Mouse (Mus musculus) liver, embryonic 14.5 days (tissue): Measurements from ENCODE around the gene Usp44.
A peak's percentile ranks its signal among the peaks of the same experiment; 100 is the strongest.
"Not testable (repeated sequence)": the region's sequence is repeated elsewhere in the genome, so short reads cannot be mapped to it uniquely, and the experiment has no call there.

Experiments used
- CTCF ChIP-seq: IDR thresholded peaks from 2 replicates; pipeline ENCODE4 v1.5.1; 2016; ENCODE audit warnings: antibody characterized with exemption, low read depth, control low read depth
- EP300 ChIP-seq: IDR thresholded peaks from 2 replicates; pipeline ENCODE4 v1.6.1; 2016; ENCODE audit warnings: antibody characterized with exemption, low read depth

DNA sequence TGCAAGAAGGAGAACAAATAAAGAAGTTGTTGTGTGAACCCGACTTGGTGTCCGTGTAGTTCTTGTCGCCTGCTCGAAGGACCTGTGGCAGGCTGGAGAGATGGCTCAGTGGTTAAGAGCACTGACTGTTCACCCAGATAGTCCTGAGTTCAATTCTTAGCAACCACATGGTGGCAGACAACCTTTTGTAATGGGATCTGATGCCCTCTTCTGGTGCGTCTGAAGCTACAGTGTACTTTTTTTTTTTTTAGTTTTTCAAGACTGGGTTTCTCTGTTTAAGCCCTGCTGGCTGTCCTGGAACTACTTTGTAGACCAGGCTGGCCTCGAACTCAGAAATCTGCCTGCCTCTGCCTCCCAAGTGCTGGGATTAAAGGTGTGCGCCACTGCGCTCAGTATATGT lies 21.9 kb upstream of the Usp44 start:
- TF ChIP-seq CTCF = 0 out of 2 replicates have a peak, but pooled peaks have one; percentile 12
- not testable (repeated sequence) for TF ChIP-seq EP300
